Mouse (Mus musculus) forebrain, embryonic 12.5 days (tissue): ENCODE measurements around the gene P2rx1. TPM values are rescaled to one million over a fixed set of nuclear protein-coding genes. Genes with fewer than 3 reads are reported as not detected.

Experiments used
- ATAC-seq: fragments of 200-750 bp; cut with Nextera tagmentation; 2 replicates; pipeline ENCODE4 v1.8.0; 2017; ENCODE audit warnings: moderate TSS enrichment; ENCODE audit not compliant: low FRiP score
- H3K27ac ChIP-seq: fragments of 300-500 bp; sonication (generic); 2 replicates; pipeline ENCODE4 v1.5.1; 2016; ENCODE audit warnings: mild to moderate bottlenecking
- H3K27me3 ChIP-seq: fragments of 300-500 bp; sonication (generic); 2 replicates; pipeline ENCODE4 v1.6.1; 2016; ENCODE audit warnings: mild to moderate bottlenecking
- H3K36me3 ChIP-seq: fragments of 300-500 bp; sonication (generic); replicated peaks from 2 replicates; pipeline ENCODE4 v1.6.1; 2016; ENCODE audit warnings: mild to moderate bottlenecking
- H3K4me1 ChIP-seq: fragments of 300-500 bp; sonication (generic); 2 replicates; pipeline ENCODE4 v1.6.1; 2016
- H3K4me2 ChIP-seq: fragments of 300-500 bp; sonication (generic); 2 replicates; pipeline ENCODE4 v1.6.1; 2016; ENCODE audit warnings: mild to moderate bottlenecking, moderate library complexity
- H3K4me3 ChIP-seq: fragments of 300-500 bp; sonication (generic); replicated peaks from 2 replicates; pipeline ENCODE4 v1.5.1; 2016; ENCODE audit warnings: mild to moderate bottlenecking
- H3K9ac ChIP-seq: fragments of 300-500 bp; sonication (generic); 2 replicates; pipeline ENCODE4 v1.6.1; 2016; ENCODE audit warnings: mild to moderate bottlenecking
- H3K9me3 ChIP-seq: fragments of 300-500 bp; sonication (generic); 2 replicates; pipeline ENCODE4 v1.6.1; 2016
- WGBS: fragments of 180-500 bp; shearing (Covaris S2); methylation state at CpG from one replicate; pipeline ENCODE4 v1.1.7; 2016; 5-methylcytosine and 5-hydroxymethylcytosine counted together
- polyA plus RNA-seq: library from polyadenylated mRNA; unstranded; fragments of >200 nt; fragmentation: Nextera tagmentation; extraction: Ambion mirVana; gene quantifications from 2 replicates; pipeline ENCODE4 v1.2.1, GENCODE M21; 2016

P2rx1 gene
- polyA plus RNA-seq, 1 experiment from 2014 or later = 0.52 TPM

DNA sequence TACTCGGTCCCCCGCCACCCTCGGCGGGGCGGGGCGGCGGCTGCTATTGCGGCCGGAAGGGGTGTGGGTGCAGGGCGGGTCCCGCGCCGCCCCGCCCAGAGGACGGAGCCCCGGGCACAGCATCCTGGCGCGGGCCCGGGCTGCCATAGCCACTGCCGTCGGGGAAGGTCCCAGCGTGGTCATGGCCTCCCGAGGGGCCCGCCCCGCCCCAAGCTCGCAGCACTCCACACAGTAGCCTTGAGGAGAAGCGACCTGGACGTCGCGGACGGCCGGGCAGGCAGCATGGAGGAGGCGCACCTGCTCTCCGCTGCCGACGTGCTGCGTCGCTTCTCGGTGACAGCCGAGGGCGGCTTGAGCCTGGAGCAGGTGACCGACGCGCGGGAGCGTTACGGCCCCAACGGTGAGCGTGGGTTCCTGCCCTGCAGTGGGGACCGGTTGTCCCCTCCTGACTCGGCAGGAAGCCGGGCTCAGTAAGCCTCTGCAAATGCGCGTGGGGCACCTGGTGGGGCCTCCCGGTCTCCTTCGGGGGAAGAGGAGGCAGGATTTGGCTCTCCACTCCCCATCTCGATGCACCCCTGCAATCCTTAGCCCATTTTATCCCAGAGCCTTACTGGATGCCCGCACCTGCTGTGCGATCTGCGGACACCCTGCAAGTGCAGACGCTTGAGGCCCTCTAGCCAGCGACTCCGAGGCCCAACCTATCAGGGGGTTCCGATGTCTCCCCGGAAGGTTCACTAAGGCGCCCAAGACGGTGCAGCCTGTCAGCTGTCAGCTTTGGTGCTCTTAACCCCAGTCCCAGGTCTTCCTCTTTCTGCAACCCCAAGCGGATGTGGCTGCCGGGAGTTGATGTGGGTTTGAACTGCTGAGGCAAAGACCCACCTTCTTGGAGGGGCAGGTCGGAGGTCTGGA, 37.6 kb upstream of the P2rx1 start, which contains the start of gene Atp2a3:
TSS of gene Atp2a3 (plus strand) at position 98 of the 909 bp plus-strand sequence.
- no peak for ATAC-seq
- H3K36me3 ChIP-seq = no peaks in the 10 kb centered on the region
- peaks cover 57% of the 10 kb centered on the region for H3K27me3 ChIP-seq
- peaks cover 11% of the 10 kb centered on the region; the same call in 1 of the 2 replicates for H3K4me1 ChIP-seq
- no peak within 1 kb of the TSS for H3K27ac ChIP-seq
- no peak within 1 kb of the TSS for H3K9ac ChIP-seq
- H3K9me3 ChIP-seq = no peaks in the 10 kb centered on the region
- H3K4me2 ChIP-seq = peak within 1 kb of the TSS; percentile 49
- 5% methylated on average over 69 of the region's 70 CpGs for WGBS
- H3K4me3 ChIP-seq = peak within 1 kb of the TSS; percentile 35

- 80% methylated on average over 2 of the region's 2 CpGs for WGBS
- H3K9me3 ChIP-seq = no peaks in the 10 kb centered on the region
- no peak overlapping the region for H3K9ac ChIP-seq
- no peak overlapping the region for H3K4me2 ChIP-seq
- peaks cover 53% of the 10 kb centered on the region for H3K27me3 ChIP-seq
- no peak for ATAC-seq
- H3K36me3 ChIP-seq = no peaks in the 10 kb centered on the region
- no peak overlapping the region for H3K4me3 ChIP-seq
- H3K27ac ChIP-seq = no peak overlapping the region
- peaks cover 11% of the 10 kb centered on the region; the same call in 1 of the 2 replicates for H3K4me1 ChIP-seq
Measured at GRCm38 (mm10) chr11:72962378-72962777, 36.5 kb upstream of the P2rx1 start.

DNA sequence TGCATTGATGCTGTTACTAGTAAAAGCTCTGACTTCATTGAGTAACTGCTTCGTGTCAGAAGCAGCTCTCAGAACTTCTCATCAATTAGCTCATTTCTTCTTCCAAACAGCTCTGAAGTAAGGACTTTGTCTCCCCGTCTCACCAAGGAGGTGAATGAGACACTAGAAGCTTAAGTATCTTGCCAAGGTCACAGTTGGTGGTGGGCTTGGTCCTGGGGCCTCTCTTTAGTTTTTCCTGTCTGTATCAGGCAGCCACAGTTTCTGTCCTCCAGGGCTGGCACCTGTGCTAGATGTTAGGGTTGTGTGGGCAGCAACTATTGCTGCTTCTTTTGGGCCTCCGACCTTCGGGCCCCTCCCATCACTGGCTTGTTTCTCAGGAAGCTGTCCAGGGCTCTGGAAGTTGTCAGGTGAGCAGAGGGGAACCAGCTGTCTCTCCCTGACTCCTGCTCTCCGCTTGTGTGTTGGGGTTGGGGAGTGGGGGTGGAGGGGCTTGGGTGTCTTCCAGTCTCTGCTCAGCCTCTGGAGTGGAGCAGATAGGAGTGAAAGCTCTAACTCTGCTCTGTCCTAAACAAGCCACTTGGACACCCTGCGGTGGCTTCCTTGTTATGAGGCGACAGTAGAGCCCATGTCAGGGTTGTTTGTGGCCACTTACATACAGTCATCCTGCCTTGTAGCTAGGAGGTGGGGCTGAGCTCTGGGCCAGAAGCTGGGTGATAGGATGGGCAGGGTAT, 35.7 kb upstream of the P2rx1 start:
- Histone ChIP-seq H3K9me3 (no peaks in the 10 kb centered on the region), H3K4me1 (peaks cover 11% of the 10 kb centered on the region; the same call in 1 of the 2 replicates), H3K27ac (no peak overlapping the region), H3K4me2 (no peak overlapping the region), H3K4me3 (no peak overlapping the region), H3K36me3 (no peaks in the 10 kb centered on the region), H3K27me3 (peaks cover 52% of the 10 kb centered on the region), H3K9ac (no peak overlapping the region)
- ATAC-seq = no peak
- 51% methylated on average over 7 of the region's 7 CpGs for WGBS

- Histone ChIP-seq H3K9me3 (no peaks in the 10 kb centered on the region), H3K27ac (no peak overlapping the region), H3K4me1 (peaks cover 11% of the 10 kb centered on the region; the same call in 1 of the 2 replicates), H3K27me3 (peaks cover 51% of the 10 kb centered on the region), H3K4me3 (no peak overlapping the region), H3K36me3 (no peaks in the 10 kb centered on the region), H3K4me2 (no peak overlapping the region), H3K9ac (no peak overlapping the region)
- no peak for ATAC-seq
- 66% methylated on average over 3 of the region's 3 CpGs for WGBS
Measured at GRCm38 (mm10) chr11:72963789-72964294, 35.1 kb upstream of the P2rx1 start.

- H3K27me3 ChIP-seq = peaks cover 5% of the 10 kb centered on the region; the same call in 1 of the 2 replicates
- no peak overlapping the region for H3K27ac ChIP-seq
- no peak overlapping the region for H3K4me3 ChIP-seq
- no peaks in the 10 kb centered on the region for H3K36me3 ChIP-seq
- no peaks in the 10 kb centered on the region for H3K4me1 ChIP-seq
- WGBS = 80% methylated on average over 13 of the region's 13 CpGs
- ATAC-seq = no peak
- H3K9ac ChIP-seq = no peak overlapping the region
- no peak overlapping the region for H3K4me2 ChIP-seq
- H3K9me3 ChIP-seq = no peaks in the 10 kb centered on the region
Measured at GRCm38 (mm10) chr11:72974995-72975503, 23.9 kb upstream of the P2rx1 start.

GRCm38 (mm10) chr11:72982516-72982915, 16.4 kb upstream of the P2rx1 start:
- no peak overlapping the region for H3K4me2 ChIP-seq
- 85% methylated on average over 9 of the region's 9 CpGs for WGBS
- ATAC-seq = no peak
- H3K27me3 ChIP-seq = no peaks in the 10 kb centered on the region
- H3K4me1 ChIP-seq = no peaks in the 10 kb centered on the region
- no peak overlapping the region for H3K27ac ChIP-seq
- no peak overlapping the region for H3K9ac ChIP-seq
- H3K4me3 ChIP-seq = no peak overlapping the region
- H3K9me3 ChIP-seq = no peaks in the 10 kb centered on the region
- H3K36me3 ChIP-seq = no peaks in the 10 kb centered on the region

- Histone ChIP-seq H3K9me3 (no peaks in the 10 kb centered on the region), H3K27me3 (no peaks in the 10 kb centered on the region), H3K4me2 (no peak overlapping the region), H3K4me1 (no peaks in the 10 kb centered on the region), H3K27ac (no peak overlapping the region), H3K36me3 (no peaks in the 10 kb centered on the region), H3K4me3 (no peak overlapping the region), H3K9ac (no peak overlapping the region)
- ATAC-seq = no peak
- 56% methylated on average over 5 of the region's 5 CpGs for WGBS
Measured at GRCm38 (mm10) chr11:72983283-72983682, 15.6 kb upstream of the P2rx1 start.

GRCm38 (mm10) chr11:72986745-72987144, 12.2 kb upstream of the P2rx1 start:
- Histone ChIP-seq H3K9ac (no peak overlapping the region), H3K4me1 (no peaks in the 10 kb centered on the region), H3K9me3 (no peaks in the 10 kb centered on the region), H3K27me3 (no peaks in the 10 kb centered on the region), H3K27ac (no peak overlapping the region), H3K4me3 (no peak overlapping the region), H3K36me3 (no peaks in the 10 kb centered on the region), H3K4me2 (no peak overlapping the region)
- ATAC-seq = no peak
- 88% methylated on average over 5 of the region's 5 CpGs for WGBS

DNA sequence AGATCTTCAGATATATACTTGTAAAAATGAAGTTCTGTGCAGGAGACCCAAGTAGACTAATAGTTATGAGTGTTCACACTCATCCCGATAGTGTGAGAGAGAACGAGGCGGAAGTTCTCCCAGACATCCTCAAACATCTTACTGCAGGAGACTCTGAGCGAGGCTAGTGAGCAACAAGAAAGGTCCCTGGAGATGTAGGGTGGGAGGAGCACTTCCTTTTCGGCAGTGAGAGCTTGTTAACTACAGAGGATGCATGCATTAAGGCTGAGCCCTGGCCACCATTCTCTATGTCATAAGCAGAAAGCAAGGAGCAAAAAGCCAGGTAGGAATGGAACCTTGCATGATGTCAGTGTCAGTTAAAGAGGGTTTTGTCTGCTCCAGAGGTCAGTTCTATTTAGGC, 11.7 kb upstream of the P2rx1 start:
- 82% methylated on average over 5 of the region's 5 CpGs for WGBS
- H3K36me3 ChIP-seq = no peaks in the 10 kb centered on the region
- no peaks in the 10 kb centered on the region for H3K27me3 ChIP-seq
- no peak overlapping the region for H3K9ac ChIP-seq
- no peak for ATAC-seq
- H3K27ac ChIP-seq = no peak overlapping the region
- no peaks in the 10 kb centered on the region for H3K9me3 ChIP-seq
- no peak overlapping the region for H3K4me2 ChIP-seq
- no peaks in the 10 kb centered on the region for H3K4me1 ChIP-seq
- H3K4me3 ChIP-seq = no peak overlapping the region

DNA sequence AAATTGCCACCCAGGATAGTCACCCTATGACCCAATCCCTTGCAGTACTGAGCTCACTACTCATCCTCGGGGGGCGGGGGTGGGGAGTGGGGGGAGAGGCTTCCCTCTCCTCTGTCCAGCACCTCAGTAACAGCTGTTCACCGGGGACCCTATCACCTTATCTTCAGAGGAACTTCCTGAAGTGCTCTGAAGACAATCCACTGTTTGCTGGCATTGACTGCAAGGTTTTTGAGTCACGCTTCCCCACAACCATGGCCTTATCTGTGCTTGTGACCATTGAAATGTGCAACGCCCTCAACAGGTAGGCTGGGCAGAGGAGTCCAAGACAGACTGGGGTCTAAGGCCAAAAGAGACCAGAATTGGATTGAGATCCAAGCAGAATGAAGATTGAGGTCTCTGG, 11.1 kb upstream of the P2rx1 start:
- ATAC-seq = no peak
- Histone ChIP-seq H3K9ac (no peak overlapping the region), H3K4me3 (no peak overlapping the region), H3K9me3 (no peaks in the 10 kb centered on the region), H3K27ac (no peak overlapping the region), H3K4me1 (no peaks in the 10 kb centered on the region), H3K4me2 (no peak overlapping the region), H3K27me3 (no peaks in the 10 kb centered on the region), H3K36me3 (no peaks in the 10 kb centered on the region)
- WGBS = 81% methylated on average over 5 of the region's 5 CpGs

GRCm38 (mm10) chr11:72989044-72989443, 9.9 kb upstream of the P2rx1 start:
- H3K4me2 ChIP-seq = no peak overlapping the region
- no peak overlapping the region for H3K27ac ChIP-seq
- H3K27me3 ChIP-seq = no peaks in the 10 kb centered on the region; the same call in 1 of the 2 replicates
- H3K4me1 ChIP-seq = no peaks in the 10 kb centered on the region
- no peak overlapping the region for H3K4me3 ChIP-seq
- no peaks in the 10 kb centered on the region for H3K9me3 ChIP-seq
- WGBS = 86% methylated on average over 6 of the region's 6 CpGs
- H3K36me3 ChIP-seq = no peaks in the 10 kb centered on the region
- ATAC-seq = no peak
- H3K9ac ChIP-seq = no peak overlapping the region

- Histone ChIP-seq H3K4me3 (no peak overlapping the region), H3K9ac (no peak overlapping the region), H3K27me3 (no peaks in the 10 kb centered on the region; the same call in 1 of the 2 replicates), H3K27ac (no peak overlapping the region), H3K4me2 (no peak overlapping the region), H3K9me3 (no peaks in the 10 kb centered on the region), H3K36me3 (no peaks in the 10 kb centered on the region), H3K4me1 (no peaks in the 10 kb centered on the region)
- no peak for ATAC-seq
- WGBS = 81% methylated on average over 9 of the region's 9 CpGs
Measured at GRCm38 (mm10) chr11:72990688-72991087, 8.2 kb upstream of the P2rx1 start.
